Mouse (Mus musculus): Measurements from ENCODE around the gene Rundc3a. TPM values are rescaled to one million over a fixed set of nuclear protein-coding genes. Genes with fewer than 3 reads are reported as not detected.
"Not testable (repeated sequence)": the region's sequence is repeated elsewhere in the genome, so short reads cannot be mapped to it uniquely, and the experiment has no call there.

Gene Rundc3a
- polyA plus RNA-seq, 1 experiment from 2014 or later = 5.3 TPM

DNA sequence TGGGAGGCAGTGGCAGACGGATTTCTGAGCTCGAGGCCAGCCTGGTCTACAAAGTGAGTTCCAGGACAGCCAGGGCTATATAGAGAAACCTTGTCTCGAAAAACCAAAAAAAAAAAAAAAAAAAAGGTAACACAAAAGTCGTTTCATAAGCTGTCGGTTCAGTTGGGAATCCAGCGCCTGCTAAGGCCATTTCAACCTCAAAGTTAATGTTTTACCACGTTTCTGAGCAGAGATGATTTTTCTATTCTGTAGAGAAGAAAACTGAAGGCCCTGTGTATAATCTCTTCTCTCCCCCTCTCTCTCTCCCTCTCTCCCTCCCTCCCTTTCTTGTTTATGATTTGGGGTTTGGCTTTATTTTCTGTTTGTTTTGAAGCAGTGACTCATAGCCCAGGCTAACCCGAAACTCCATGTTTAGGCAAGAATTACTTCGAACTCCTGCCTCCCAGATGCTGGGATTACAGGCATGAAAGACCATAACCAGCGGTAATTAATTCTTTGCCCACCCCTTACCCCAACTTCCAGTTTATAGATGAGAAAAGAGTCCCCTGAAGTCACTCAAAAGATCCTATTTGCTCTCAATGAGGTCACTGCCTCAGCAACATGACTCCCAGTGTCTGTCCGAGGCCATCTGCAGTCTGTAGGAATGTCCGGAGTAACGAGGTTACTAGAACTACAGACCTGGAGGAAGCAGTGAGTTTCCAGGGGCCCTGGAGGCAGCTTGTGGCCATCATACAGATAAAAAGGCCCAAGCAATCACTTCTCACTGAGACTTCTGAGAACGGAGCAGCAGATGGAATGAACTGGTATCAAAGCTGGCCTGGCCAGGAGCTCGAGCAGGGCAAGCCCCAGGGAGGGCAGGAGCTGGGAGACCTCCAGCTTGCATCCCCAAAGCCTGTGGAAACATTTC, 15.9 kb downstream of the Rundc3a start:
- H3K4me3 ChIP-seq (ENCODE audit: low read depth, low read length) = peak overlapping the region; percentile 70; the same call in 1 of the 2 replicates
- no peak for ATAC-seq
- no peaks in the 10 kb centered on the region for H3K27me3 ChIP-seq (replicated peaks; ENCODE audit: control insufficient read depth, insufficient read depth, low read length)
- H3K4me1 ChIP-seq (replicated peaks; ENCODE audit: control insufficient read depth, insufficient read depth, low read length) = peaks cover 2% of the 10 kb centered on the region; the same call in 1 of the 2 replicates
- H3K36me3 ChIP-seq (ENCODE audit: control insufficient read depth, insufficient read depth) = peaks cover 10% of the 10 kb centered on the region; the same call in 1 of the 2 replicates
- peak overlapping the region; percentile 87 for H3K4me2 ChIP-seq (replicated peaks; ENCODE audit: low read depth)
- no peaks in the 10 kb centered on the region for H3K9me3 ChIP-seq (ENCODE audit: control insufficient read depth)
- no peak for TF ChIP-seq CTCF (IDR thresholded peaks at IDR 0.05; ENCODE audit: low read depth)
- H3K9ac ChIP-seq (ENCODE audit: low read depth, low read length) = no peak overlapping the region
- WGBS = 22% methylated on average over 15 of the region's 15 CpGs
- peak overlapping the region; percentile 93; the same call in 1 of the 2 replicates for H3K27ac ChIP-seq (ENCODE audit: low read depth, low read length)

DNA sequence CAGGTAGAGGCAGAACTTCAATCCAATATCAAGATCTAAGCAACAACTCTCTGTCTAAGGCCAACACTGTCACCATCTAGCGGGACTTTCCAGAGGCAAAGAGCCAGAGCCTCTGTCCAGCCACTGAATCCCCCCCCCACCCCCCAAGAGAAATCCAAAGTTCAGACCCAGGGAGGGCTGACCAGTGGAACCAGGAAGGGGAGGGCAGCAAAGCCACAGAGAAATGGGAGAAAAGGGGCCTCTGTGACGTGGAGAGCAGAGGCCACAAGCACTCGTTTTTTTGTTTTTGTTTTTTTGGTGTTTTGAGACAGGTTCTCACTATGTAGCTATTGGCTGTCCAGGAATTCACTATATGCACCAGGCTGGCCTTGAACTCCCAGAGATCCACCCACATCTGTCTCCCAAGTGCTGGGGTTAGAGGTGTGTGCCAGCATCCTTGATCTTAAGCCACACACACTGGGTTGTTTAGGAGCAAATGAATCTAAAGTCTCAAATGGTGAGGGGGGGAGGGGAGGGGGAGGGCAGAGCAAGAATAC, 16.7 kb downstream of the Rundc3a start:
- ATAC-seq = no peak
- no peak for TF ChIP-seq CTCF (IDR thresholded peaks at IDR 0.05; ENCODE audit: low read depth)
- Histone ChIP-seq H3K4me1 (replicated peaks; ENCODE audit: control insufficient read depth, insufficient read depth, low read length) (peaks cover 2% of the 10 kb centered on the region; the same call in 1 of the 2 replicates), H3K27ac (ENCODE audit: low read depth, low read length) (no peak overlapping the region), H3K4me2 (replicated peaks; ENCODE audit: low read depth) (no peak overlapping the region), H3K9ac (ENCODE audit: low read depth, low read length) (no peak overlapping the region), H3K27me3 (replicated peaks; ENCODE audit: control insufficient read depth, insufficient read depth, low read length) (no peaks in the 10 kb centered on the region), H3K4me3 (ENCODE audit: low read depth, low read length) (no peak overlapping the region), H3K9me3 (ENCODE audit: control insufficient read depth) (no peaks in the 10 kb centered on the region), H3K36me3 (ENCODE audit: control insufficient read depth, insufficient read depth) (peaks cover 3% of the 10 kb centered on the region; the same call in 1 of the 2 replicates)
- WGBS = 76% methylated on average over 3 of the region's 3 CpGs

DNA sequence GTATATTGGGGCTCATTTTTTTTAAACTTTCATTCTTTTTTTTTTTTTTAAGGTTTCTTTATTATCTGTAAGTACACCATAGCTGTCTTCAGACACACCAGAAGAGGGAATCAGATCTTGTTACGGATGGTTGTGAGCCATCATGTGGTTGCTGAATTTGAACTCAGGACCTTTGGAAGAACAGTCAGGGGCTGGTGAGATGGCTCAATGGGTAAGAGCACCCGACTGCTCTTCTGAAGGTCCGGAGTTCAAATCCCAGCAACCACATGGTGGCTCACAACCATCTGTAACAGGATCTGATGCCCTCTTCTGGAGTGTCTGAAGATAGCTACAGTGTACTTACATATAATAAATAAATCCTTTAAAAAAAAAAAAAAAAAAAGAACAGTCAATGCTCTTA, 17.1 kb downstream of the Rundc3a start:
- not testable (repeated sequence) for H3K27me3 ChIP-seq (replicated peaks; ENCODE audit: control insufficient read depth, insufficient read depth, low read length); H3K4me2 ChIP-seq (replicated peaks; ENCODE audit: low read depth); H3K27ac ChIP-seq (ENCODE audit: low read depth, low read length); H3K4me1 ChIP-seq (replicated peaks; ENCODE audit: control insufficient read depth, insufficient read depth, low read length); H3K9me3 ChIP-seq (ENCODE audit: control insufficient read depth); H3K36me3 ChIP-seq (ENCODE audit: control insufficient read depth, insufficient read depth); H3K4me3 ChIP-seq (ENCODE audit: low read depth, low read length); ATAC-seq; H3K9ac ChIP-seq (ENCODE audit: low read depth, low read length)
- whole genome bisulfite sequencing = 89% methylated on average over 3 of the region's 3 CpGs

DNA sequence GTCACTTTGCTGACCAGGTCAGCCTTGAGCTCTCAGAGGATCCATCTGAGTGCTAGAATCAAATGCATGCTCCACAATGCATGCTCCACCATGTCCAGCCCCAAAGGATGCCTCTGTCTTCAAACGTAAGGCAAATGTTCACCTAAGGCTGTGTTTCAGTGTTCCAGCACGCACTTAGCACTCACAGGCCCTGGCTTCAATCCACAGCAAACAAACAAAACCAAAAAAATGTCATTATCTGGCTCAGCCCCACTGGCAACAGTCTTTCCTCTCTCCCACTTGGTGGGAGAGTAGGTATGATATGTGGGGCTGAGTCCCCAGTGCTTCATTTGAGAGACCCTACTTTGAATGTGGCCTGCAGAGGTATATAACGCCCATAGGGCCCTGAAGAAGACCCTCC, 17.9 kb downstream of the Rundc3a start:
- no peak for ATAC-seq
- Histone ChIP-seq H3K27ac (ENCODE audit: low read depth, low read length) (no peak overlapping the region), H3K4me1 (replicated peaks; ENCODE audit: control insufficient read depth, insufficient read depth, low read length) (peaks cover under 1% of the 10 kb centered on the region; the same call in 1 of the 2 replicates), H3K4me3 (ENCODE audit: low read depth, low read length) (no peak overlapping the region), H3K27me3 (replicated peaks; ENCODE audit: control insufficient read depth, insufficient read depth, low read length) (no peaks in the 10 kb centered on the region), H3K9me3 (ENCODE audit: control insufficient read depth) (no peaks in the 10 kb centered on the region), H3K4me2 (replicated peaks; ENCODE audit: low read depth) (no peak overlapping the region), H3K9ac (ENCODE audit: low read depth, low read length) (no peak overlapping the region), H3K36me3 (ENCODE audit: control insufficient read depth, insufficient read depth) (no peaks in the 10 kb centered on the region)
- WGBS = 69% methylated on average over 3 of the region's 3 CpGs
- no peak for TF ChIP-seq CTCF (IDR thresholded peaks at IDR 0.05; ENCODE audit: low read depth)

DNA sequence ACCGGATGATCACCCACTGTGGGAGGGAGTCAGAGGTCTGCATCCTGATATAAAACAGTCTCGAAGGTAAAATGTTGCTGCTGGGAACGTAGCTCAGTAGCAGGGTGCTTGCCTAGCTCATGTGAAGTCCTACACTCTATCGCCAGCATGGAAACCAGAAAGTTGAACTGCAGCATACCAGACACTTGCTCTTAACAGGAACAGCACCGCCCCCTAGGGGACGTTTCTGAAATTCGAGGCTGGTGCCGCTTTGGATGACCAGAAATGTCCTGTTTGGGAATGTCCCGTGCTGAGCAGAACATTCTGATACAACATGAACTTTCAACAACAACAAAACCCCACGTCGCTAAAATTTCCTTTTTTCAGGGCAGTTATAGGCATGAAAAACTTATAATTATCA, 18.5 kb downstream of the Rundc3a start:
- no peak overlapping the region for H3K4me3 ChIP-seq (ENCODE audit: low read depth, low read length)
- 6% methylated on average over 11 of the region's 11 CpGs for WGBS
- no peak overlapping the region for H3K4me2 ChIP-seq (replicated peaks; ENCODE audit: low read depth)
- no peaks in the 10 kb centered on the region for H3K36me3 ChIP-seq (ENCODE audit: control insufficient read depth, insufficient read depth)
- no peaks in the 10 kb centered on the region for H3K27me3 ChIP-seq (replicated peaks; ENCODE audit: control insufficient read depth, insufficient read depth, low read length)
- no peak overlapping the region for H3K27ac ChIP-seq (ENCODE audit: low read depth, low read length)
- H3K9me3 ChIP-seq (ENCODE audit: control insufficient read depth) = no peaks in the 10 kb centered on the region
- peak; percentile 95 for TF ChIP-seq CTCF (IDR thresholded peaks at IDR 0.05; ENCODE audit: low read depth)
- ATAC-seq = no peak
- H3K9ac ChIP-seq (ENCODE audit: low read depth, low read length) = no peak overlapping the region
- no peaks in the 10 kb centered on the region; the same call in 1 of the 2 replicates for H3K4me1 ChIP-seq (replicated peaks; ENCODE audit: control insufficient read depth, insufficient read depth, low read length)

DNA sequence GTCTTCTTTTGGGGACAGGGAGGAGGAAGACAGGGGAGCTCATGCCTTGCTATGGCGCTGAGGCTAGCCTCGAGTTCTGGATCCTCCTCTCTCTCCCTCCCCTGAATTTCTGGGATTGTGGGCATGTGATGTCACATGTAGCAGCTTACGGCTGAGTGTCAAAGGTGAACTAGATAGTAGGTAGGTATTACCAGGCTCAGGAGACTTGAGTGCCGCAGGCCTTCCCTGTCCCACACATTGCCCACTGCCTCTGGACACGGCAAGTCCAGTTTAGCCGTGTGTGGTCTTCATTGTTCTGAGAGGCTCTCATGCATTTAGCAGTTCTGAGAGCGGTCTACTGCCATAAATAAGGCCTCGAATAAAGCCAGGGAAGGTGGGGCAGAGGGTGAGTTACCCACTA, 19.9 kb downstream of the Rundc3a start:
- WGBS = 72% methylated on average over 8 of the region's 8 CpGs

More for the DNA sequence above, 19.9 kb downstream of the Rundc3a start:
- Histone ChIP-seq H3K27ac (ENCODE audit: low read depth, low read length) (no peak overlapping the region), H3K4me1 (replicated peaks; ENCODE audit: control insufficient read depth, insufficient read depth, low read length) (no peaks in the 10 kb centered on the region; the same call in 1 of the 2 replicates), H3K4me2 (replicated peaks; ENCODE audit: low read depth) (no peak overlapping the region), H3K36me3 (ENCODE audit: control insufficient read depth, insufficient read depth) (no peaks in the 10 kb centered on the region), H3K4me3 (ENCODE audit: low read depth, low read length) (no peak overlapping the region), H3K9me3 (ENCODE audit: control insufficient read depth) (no peaks in the 10 kb centered on the region), H3K27me3 (replicated peaks; ENCODE audit: control insufficient read depth, insufficient read depth, low read length) (no peaks in the 10 kb centered on the region), H3K9ac (ENCODE audit: low read depth, low read length) (no peak overlapping the region)
- TF ChIP-seq CTCF (IDR thresholded peaks at IDR 0.05; ENCODE audit: low read depth) = no peak
- no peak for ATAC-seq

All from intestine, postnatal 0 days (tissue).